Mouse (Mus musculus) CD4-positive, CD25-positive, alpha-beta regulatory T cell, adult 2 months (primary cell): ENCODE results near the gene Ttc21b.
A peak's percentile ranks its signal among the peaks of the same experiment; 100 is the strongest.
"Not testable (repeated sequence)": the region's sequence is repeated elsewhere in the genome, so short reads cannot be mapped to it uniquely, and the experiment has no call there.

Experiments used
- DNase-seq: peaks from one replicate; pipeline ENCODE4 v3.0.0-alpha.2; 2012; ENCODE audit warnings: low read depth, low spot score

Gene Ttc21b

DNA sequence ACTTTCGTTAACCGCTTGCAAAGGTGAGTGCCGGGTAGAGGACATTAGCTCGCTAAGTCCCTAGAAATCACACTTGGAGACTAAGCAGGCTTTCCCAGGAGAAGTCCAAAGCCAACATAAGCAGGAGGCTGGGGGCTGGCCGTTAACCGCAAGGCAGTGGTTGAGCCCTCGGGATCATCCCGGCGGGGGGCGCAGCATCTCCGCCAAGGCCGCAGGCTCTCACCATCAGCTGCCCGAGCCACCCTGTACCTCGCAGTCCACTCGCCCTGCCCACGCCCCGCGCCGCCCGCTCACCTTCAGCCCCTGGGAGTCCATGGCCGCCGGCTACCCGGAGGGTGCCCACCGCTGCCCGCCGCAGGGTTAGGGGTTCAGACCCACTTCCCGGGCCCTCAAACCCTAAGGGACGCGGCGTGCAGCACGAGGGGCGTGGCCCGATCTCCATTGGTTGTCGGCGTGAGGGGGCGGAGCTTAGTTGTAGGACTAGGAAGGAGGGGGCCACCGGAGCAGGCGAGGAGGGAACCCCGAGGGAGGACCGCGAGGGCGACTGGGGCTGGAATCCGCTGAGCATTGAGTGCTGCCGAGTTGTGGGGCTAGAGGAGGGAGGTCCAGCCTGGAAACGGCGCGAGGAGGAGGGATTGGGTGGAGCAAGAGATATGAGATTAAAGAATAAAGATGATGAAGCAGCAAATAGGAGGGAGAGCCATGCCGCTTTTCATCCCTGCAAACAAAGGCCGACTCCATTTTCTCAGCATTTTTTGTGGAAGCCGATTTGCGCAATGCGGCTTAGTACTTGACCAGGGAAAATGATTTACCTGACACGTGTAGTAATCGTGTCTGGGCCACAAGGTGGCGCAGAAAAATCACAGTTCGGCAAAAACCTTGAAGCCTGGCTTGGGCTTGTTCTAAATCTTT is at the start of gene Ttc21b:
Gene Ttc21b, minus strand, starts transcription at position 398 of the 912 bp plus-strand sequence.
- peak; percentile 93 for DNase-seq

DNA sequence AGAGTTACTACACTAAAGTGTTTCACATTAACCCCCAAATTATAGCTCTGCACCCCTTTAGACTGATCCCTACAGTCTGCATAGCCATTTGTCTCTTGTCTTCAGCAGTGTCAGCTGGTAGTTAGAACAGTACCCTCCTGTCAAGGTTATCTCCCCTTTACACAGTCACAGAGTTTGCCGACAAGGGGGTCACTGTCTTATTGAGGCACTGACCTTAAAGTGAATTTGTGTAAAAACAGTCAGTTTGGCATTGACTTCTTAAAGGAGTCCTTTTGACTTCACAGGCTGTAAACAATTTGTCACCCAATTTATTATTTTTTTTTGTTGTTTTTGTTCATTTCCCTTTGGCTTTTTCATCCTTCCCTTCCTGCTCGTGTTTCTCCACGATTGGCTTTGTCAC is 16.1 kb upstream of the Ttc21b start:
- no peak for DNase-seq

DNA sequence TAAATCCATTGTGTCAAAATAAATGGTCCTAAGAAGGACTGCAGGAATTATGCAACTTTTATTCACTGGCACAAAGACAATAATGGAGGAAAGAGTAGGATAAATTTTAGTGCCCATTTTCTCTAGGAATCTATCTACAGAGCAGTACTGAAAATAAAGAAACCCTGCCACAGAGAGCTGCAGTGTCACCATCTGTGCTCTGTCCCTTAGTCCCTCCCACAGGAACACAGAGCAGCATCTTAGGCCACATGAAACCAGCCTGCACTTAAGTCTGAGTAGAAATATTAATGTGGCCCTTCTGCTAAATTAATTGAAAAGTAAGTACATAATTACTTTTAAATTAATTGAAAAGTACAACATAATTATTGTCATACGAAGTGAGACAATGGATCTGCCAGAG is 12.4 kb downstream of the Ttc21b start:
- DNase-seq, result no peak

DNA sequence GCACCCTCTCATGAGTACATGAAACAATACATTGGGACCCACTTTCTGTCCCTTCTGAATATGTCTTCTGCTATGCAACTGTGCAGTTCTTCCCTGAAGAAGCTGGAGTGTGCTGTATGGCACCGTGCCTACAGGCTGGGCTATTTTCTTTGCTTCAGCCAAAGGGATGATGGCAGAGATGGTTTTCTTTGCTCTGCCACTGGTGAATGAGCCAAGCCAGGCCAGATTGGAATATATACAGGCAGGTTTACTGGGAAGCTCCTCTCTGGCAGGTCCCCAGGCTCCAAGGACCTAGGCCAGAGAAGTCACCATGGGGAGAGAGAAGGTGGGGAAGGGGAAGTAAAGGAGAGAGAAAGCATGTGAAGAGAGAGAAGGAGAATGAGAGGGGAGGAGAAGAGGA is 16.1 kb downstream of the Ttc21b start:
- DNase-seq, result no peak

DNA sequence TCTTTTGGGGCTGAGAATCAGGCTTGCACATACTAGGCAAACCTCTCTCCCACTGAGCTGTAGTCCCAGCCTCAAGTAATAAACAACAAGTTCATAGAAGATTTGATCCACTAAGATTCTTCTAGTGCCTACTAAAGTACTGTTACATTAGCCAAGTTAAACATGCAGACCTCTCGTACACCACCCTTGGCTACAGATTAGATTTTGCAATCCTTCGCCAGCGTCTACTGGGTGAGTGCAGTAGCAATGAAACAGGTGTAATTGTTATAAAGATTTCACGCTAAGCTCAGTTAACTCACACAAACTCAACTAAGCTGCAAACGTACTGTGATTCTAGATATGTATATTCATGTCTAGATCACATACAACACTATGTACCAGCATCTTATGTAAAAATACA is 17.5 kb downstream of the Ttc21b start:
- no peak for DNase-seq

DNA sequence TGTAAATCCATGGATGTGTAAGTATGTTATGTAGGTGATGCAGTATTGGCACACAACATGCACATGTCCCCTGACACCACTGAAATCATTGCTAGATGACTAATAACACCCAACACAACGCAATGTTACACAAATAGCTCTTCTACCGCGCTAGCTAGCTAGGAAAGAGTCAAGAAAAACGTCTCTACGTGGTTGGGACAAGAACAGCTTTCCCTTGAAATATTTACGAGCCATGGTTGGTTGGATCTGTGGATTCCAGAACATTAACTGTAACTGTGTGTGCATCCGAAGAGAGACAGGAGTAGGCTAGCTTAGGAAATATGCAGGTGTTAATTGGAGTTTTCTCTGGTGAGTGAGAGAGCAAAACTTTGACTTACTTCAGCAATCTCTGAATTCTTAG is 35.5 kb downstream of the Ttc21b start:
- no peak for DNase-seq

DNA sequence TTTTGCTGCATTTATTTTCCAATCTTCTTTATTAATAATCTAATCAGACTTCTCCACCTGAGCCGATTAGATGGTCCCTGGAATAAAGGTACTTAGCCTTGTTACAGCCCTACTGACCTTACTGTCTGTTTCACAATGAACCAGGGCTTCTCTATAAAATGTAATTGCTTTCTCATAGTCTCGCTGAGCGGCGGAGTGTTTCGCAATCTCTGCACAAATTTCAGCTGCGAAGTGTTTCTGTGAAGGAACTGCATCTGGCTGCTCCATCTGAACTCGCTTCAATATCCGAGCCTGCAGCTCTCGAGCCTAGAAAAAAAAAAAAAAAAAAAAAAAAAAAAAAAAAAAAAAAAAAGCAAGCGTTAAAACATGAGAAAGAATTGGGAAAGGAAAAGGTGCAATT is 46.5 kb downstream of the Ttc21b start:
- DNase-seq, result no peak

DNA sequence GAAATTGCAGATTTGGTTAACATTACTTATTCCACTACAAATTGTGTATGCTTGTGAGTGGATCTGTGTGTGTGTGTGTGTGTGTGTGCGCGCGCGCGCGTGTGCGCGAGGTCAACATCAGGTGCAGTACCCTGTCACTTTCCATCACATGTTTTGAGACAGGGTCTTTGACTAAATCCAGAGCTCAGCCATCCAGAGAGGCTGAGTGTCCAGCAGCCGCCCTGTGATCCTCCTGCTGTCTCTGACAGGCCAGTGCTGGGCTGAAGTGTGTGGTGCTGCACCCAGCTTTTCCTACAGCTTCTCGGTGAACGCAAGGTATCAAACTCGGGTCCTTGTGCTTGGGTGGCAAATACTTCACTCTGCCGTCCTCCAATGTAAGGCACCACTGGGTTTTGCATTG is 47.1 kb downstream of the Ttc21b start:
- no peak for DNase-seq

DNA sequence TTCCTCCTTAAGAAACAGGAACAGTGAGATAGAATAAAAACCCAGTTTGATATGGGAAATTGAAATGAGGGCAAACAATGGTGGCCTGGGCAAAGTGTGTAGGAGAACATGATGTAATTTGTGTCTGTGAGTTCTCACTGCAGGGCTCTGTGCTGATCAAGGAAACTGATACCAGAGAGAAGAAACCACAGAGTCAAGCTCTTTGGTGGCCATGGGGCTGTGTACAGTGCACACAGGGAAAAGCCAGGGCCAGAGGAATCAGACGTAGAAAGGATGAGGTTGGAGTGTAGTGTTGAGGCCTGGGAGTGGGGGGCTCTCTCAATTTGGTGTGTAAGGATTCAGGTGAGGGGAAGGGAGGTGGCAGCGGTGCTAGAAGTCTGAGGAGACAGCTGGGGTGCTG is 49.6 kb downstream of the Ttc21b start:
- DNase-seq, result no peak

DNA sequence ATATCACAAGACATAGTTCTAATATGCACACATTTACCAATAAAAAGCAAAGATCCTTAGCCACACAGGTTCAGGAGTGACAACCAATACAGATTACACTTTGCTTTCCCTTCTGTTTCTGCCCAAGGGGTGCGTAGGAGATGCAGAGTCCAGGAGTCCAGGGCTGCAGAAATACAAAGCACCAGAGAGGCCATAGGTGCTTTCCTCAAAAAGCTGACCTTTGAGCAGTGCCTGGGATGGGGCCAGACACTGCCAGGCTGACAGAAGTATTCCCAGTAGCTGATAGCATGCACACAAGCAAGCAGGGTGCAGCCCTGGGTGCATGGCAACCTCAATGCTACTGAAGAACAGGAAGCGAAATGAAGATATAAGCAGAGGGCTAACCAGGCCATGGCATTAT is 52.2 kb downstream of the Ttc21b start:
- no peak for DNase-seq

DNA sequence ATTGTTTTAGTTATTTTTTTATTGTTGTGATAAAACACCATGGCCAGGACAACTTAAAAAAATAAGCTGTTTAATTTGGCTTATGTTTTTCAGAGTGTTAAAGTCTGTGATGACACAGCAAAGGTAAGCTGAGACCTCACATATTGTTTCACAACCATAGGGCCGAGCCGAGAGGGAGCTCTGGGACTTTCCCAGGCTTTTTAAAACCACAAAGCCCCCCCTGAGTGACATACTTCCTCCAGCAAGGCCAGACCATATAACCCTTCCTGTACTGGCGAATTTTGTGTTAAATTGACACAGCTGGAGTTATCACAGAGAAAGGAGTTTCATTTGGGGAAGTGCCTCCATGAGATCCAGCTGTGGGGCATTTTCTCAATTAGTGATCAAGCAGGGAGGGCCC is 56.2 kb downstream of the Ttc21b start:
- no peak for DNase-seq

DNA sequence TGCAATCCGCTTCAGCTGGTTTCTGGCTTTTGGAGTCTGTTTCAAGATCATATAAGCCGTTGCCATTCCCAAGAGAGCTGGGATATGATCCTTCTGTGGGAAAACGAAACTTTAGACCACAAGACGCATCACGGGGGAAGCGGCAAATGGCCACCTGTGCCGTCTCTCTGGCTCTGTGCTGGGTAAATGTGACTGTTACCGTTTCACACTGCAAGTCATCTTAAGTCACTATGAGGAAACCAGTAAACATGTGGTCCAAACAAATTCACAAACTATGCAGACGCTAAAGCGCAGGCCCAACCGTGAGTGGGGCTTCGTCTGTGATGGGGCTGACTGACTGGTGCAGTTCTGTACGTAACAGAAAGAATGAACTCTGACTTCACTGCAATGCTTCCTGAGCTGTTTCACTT is 64.7 kb downstream of the Ttc21b start:
- DNase-seq, result peak; percentile 16

DNA sequence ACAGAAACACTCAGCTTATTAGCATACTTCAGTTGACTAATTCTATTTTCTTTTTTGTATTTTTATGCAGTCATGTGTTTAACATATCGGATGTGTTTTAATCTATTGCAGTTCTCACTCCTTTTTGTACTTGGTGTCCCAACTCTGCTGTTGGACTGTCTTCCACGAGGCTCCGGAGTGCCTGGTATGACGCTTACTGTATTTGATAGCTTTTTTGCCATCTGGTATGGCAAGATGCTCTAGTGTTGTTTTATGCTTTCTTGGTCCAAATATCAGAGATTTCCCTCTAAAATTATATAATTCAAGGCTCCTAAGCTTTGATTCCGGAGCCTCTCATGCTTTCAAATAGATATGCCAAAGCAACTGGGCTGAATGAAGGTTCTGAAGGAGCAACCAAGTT is 66.3 kb downstream of the Ttc21b start:
- no peak for DNase-seq

DNA sequence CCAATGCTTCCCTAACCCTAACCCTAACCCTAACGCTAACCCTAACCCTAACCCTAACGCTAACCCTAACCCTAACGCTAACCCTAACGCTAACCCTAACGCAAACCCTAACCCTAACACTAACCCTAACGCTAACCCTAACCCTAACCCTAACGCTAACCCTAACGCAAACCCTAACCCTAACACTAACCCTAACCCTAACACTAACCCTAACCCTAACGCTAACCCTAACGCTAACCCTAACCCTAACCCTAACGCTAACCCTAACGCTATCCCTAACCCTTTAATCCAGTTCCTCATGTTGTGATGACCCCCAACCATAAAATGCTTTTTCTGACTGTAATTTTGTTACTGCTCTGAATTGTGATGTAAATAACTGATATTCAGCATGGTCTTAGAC is 67.2 kb downstream of the Ttc21b start:
- not testable (repeated sequence) for DNase-seq

DNA sequence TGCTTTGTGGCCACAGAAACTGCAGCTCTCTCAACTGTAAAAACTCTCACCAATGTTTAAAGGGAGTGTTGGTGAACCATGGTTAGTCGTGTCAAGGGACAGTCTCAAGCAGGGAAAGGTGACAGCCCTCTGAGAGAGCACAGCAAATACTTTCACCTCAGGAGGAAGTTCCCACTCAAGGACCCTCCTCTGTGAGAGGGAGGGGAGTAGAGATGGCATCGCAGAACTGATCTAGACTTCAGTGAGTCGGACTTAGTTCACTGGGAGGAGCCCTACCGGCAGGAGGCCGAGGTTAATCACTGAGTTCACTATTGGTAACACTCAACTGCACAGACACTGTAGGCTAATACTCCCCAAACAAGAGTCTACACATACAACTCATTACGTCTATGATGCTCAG is 68.9 kb downstream of the Ttc21b start:
- no peak for DNase-seq

DNA sequence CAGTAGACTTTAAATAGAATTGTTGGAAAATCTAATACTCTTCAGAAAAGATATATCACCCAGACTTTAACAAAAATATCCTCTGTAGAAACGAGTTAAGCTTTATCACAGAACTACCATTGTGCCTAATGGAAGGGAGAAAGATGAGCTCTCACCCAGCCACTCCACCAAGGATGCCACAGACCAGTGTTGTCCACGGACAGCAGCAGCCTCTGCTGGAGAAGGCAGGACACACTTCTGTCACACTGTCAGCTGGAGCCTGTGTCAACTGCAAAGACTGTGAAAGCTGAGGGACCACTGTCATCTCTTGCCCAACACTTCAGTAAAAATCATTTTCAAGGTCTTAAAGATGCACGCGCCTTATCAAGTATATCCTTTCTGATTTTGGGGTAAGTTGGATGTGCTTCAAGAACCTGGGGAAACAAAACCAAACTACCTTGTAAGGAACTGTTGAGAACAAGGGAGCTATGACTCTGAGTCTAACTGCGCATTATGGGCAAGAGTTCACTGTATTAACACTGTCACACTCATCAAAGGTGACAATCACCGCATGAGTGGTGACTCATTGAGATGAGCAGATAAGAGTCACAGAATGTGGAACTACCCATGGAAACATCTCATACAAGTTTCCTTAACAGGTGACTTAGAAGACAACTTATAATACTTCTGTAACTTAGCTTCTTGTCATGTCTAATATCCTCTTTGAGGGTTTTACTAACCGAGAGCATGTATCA is 71.8 kb downstream of the Ttc21b start:
- peak; percentile 42 for DNase-seq

DNA sequence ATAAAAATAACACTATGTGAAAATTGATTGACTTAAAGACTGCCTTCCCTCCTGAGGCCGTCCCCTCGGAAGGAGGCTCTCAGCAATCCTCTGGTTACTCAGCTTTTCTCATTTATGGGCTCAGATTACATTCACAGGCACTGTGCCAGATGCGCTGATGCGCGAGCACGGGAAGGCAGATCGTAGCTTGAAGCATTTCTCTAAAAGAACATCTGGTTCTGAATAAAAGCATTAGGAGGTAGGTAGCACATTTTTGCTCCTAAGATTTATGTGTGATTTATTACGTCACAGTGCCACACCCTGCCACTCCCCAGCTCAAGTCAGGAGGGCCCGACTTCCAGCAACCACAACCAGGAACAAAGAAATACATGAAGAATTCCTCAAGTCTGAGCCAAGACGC is 76.1 kb downstream of the Ttc21b start:
- no peak for DNase-seq

DNA sequence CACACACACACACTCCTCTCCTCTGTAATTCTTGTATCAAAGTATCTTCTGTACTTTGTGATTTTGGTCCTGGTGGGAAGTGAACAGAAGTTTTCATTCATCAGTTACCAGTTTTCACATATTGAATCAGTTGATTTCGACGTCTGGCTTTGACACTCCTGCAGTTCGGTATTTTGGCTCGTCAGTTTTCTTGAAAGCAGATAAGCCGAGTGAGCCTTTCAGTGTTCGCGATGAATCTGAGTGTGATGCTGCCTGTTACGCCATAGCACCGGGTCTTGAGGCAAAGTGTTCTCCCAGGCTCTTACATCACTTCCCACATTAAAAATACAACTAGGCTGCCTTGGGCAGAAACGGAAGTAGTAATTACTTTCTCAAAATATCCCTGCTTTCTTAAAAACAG is 76.6 kb downstream of the Ttc21b start:
- DNase-seq, result no peak

DNA sequence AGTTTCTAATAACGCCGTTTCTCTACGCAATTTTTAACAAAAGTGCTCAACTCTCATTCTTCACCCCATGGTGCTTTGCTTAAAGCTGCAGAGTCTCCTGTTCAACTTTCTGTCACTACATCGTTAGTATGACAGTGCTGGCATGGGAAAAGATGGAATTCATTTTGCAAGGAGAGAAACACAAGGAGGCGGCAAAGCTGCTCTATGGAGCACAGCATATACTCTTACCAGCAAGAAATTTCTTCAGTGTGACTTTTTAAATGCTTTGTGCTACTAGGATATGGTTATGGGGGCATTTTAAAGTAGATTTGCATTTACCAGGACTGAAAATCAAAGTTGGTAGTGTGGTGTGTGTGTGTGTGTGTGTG is 77.6 kb downstream of the Ttc21b start:
- no peak for DNase-seq

DNA sequence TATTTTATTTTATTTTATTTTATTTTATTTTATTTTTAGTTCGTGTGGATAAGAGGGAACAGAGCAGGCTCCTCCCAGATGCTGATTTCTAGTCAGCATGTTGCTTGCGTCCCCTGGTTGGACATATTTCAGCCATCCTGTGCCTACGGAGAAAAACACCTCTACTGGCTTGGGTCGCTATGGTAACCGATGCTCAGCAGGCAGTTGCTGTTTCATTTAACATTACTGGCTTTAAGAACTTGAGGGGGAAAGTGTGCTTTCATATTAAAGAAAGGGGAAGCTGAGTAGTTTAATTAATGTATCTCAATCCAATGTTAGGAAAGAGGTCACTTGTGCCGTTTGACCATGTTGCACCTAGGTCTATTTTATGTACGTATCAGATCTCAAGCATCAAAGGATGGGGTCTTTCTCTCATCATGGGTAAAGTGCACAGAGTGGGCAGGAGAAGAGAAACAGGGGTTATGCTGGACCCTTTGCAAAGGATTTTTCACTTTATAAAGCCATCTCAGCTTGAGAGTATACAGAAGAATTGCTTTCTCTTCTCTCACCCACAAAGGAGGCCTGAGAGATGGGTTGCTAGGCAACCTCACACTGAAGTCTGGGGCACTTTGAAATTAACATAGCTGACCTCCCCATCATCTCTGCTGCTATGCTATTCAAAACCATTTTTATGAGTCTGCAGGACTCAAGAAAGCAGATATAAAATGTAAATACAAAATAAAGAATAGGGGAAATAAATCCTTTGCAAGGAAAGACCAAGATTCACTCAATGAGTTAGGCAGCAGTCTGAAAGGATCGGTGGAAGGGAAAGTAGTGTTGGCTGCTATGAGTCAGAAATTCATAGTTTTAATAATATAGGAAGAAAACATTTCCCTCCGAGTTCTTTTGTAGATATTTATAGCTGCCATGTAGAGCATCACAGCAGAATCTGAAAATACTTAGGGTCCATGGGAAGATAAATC is 78.2 kb downstream of the Ttc21b start:
- no peak for DNase-seq

DNA sequence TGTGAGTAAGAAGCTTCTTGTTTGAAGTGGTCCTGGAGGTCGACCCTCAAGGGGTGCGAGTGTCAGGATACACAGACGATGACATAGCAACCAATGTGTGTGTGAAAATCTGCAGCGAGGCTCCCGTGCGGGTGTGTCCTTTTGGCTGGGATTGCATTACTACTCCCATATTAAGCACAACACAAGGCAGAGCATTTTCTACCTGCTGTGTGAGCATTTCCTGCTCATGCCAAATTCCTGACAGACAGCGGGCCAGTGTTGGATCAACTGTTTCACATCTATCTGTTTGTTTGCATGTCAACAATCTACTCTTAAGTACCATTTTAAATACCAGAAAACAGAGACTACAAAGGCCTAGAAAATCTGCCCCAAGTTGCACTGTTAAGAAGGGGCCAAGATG is 79.4 kb downstream of the Ttc21b start:
- DNase-seq, result no peak

DNA sequence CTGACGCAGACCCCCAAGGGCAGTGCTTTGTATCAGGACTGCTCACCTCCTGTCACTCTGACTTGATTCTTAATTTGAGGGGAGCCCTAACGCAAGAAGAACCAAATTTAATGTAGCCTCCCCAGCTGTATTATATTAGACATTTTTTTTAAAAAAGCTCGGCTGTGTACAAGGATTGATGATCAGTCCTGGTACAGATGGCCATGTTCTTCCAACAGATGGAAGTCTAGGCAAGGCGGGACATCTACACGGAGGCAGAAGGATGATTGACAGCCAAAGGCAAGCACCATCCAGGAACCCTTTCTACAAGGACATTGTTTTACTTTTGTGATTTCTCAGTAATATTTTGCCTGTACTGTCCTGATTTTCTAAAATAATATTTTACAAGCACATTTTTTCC is 83.3 kb downstream of the Ttc21b start:
- no peak for DNase-seq
